Mouse (Mus musculus) thymus, adult 18-20 months (tissue): Measurements from ENCODE around the gene Ints14.
A peak's percentile ranks its signal among the peaks of the same experiment; 100 is the strongest.
"Not testable (repeated sequence)": the region's sequence is repeated elsewhere in the genome, so short reads cannot be mapped to it uniquely, and the experiment has no call there.

Experiments used
- DNase-seq, 2 experiments: peaks; one replicate each; pipeline ENCODE4 v3.0.0; 2022; ENCODE audit warnings: mixed read lengths in 2 of 2

Ints14 gene

GRCm38 (mm10) chr9:64953190-64953589 lies 7.5 kb upstream of the Ints14 start:
- no peak for DNase-seq

GRCm38 (mm10) chr9:64956337-64956736 lies 4.4 kb upstream of the Ints14 start:
- DNase-seq = no peak

- DNase-seq = no peak
These were observed 3.4 kb upstream of the Ints14 start for GRCm38 (mm10) chr9:64957276-64957675.

- no peak for DNase-seq
These were observed 244 bp downstream of the Ints14 start for GRCm38 (mm10) chr9:64960978-64961320.

- DNase-seq = no peak
These were observed 19.8 kb downstream of the Ints14 start for GRCm38 (mm10) chr9:64980548-64980947.

- DNase-seq = no peak
These were observed 21.2 kb downstream of the Ints14 start for GRCm38 (mm10) chr9:64981904-64982303.

- no peak for DNase-seq
These were observed 24.5 kb downstream of the Ints14 start for GRCm38 (mm10) chr9:64985037-64985794.

- no peak for DNase-seq
These were observed 25.1 kb downstream of the Ints14 start for GRCm38 (mm10) chr9:64985807-64986206.

- no peak for DNase-seq
These were observed 26.9 kb downstream of the Ints14 start for GRCm38 (mm10) chr9:64987651-64988050.

- no peak for DNase-seq
These were observed 27.7 kb downstream of the Ints14 start for GRCm38 (mm10) chr9:64988443-64988842.

- no peak for DNase-seq
These were observed 29.6 kb downstream of the Ints14 start for GRCm38 (mm10) chr9:64990291-64990690.

GRCm38 (mm10) chr9:64995464-64995863 lies 34.8 kb downstream of the Ints14 start:
- DNase-seq = not testable (repeated sequence)

- DNase-seq = no peak
These were observed 40.8 kb downstream of the Ints14 start for GRCm38 (mm10) chr9:65001481-65001880.

GRCm38 (mm10) chr9:65005737-65006136 lies 45.0 kb downstream of the Ints14 start:
- DNase-seq = no peak

- DNase-seq = peak in 1 of 2 experiments; percentile 20
These were observed 49.9 kb downstream of the Ints14 start for GRCm38 (mm10) chr9:65010632-65011031.

GRCm38 (mm10) chr9:65011304-65011703 lies 50.6 kb downstream of the Ints14 start:
- DNase-seq = no peak

GRCm38 (mm10) chr9:65015461-65016222 lies 54.9 kb downstream of the Ints14 start:
- DNase-seq = no peak

GRCm38 (mm10) chr9:65016241-65016977 lies 55.7 kb downstream of the Ints14 start:
- no peak for DNase-seq

GRCm38 (mm10) chr9:65016978-65017827 lies 56.5 kb downstream of the Ints14 start:
- no peak for DNase-seq

GRCm38 (mm10) chr9:65017896-65018295 lies 57.2 kb downstream of the Ints14 start:
- no peak for DNase-seq

GRCm38 (mm10) chr9:65018588-65019121 lies 58.0 kb downstream of the Ints14 start:
- DNase-seq = no peak

GRCm38 (mm10) chr9:65019146-65019545 lies 58.4 kb downstream of the Ints14 start:
- no peak for DNase-seq
